Mouse (Mus musculus): ENCODE measurements around the gene Pex7.

DNA sequence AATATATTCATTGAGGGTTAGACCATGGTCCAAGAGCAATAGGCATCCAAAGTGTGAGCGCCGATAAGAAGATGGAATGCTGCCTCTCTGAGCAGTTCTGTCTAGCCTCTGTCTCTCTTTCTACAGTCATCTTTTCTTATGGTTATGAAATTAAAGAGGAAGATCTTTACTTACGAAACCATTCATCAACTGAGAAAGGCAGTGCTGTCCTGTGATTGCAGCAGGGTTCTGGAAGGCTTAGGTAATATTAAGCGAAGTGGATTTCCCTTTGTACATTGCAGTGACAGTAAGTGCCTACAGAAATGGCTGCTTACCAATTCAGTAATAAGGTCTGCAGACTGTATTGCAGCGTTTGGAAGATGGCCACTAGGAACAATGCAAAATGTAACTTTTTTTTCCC is 67.7 kb downstream of the Pex7 start:
- TF ChIP-seq CTCF (IDR thresholded peaks at IDR 0.05; ENCODE audit: insufficient read depth, low read length) (no peak), POLR2A (IDR thresholded peaks at IDR 0.05; ENCODE audit: borderline replicate concordance, extremely low read depth, low read depth, low read length) (no peak)
